Mouse (Mus musculus) retina, embryonic 14.5 days (tissue): ENCODE measurements at regions not wholly inside any gene's neighbourhood (a gene's known extent, or its start where the extent isn't known, plus 50 kb on each side); places are given as distances from the start of the nearest gene placed in this dataset.
A peak's percentile ranks its signal among the peaks of the same experiment; 100 is the strongest.

ENCODE experiments used
- DNase-seq: peaks from one replicate; pipeline ENCODE4 v3.0.0-alpha.2; 2015; ENCODE audit warnings: low spot score

DNA sequence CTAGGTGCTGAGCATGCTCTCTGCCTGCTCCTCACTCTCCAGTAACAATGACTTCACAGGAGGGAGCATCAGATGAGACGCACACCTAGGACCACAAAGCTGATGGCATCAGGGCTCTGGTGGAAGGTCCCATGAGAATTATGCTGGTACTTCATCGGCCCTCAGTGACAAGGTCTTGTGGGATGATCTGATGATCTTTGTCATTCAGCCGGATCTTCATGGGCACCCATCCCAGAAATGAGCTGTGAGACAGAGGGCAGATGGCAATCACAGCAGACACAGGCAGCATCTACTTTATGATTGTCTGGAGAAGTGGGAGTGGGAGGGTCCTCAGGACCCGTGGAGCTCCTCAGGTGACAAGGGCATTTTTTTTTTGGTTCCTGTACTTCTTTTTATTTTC is 114.7 kb upstream of the Ctnnb1 start:
- no peak for DNase-seq

DNA sequence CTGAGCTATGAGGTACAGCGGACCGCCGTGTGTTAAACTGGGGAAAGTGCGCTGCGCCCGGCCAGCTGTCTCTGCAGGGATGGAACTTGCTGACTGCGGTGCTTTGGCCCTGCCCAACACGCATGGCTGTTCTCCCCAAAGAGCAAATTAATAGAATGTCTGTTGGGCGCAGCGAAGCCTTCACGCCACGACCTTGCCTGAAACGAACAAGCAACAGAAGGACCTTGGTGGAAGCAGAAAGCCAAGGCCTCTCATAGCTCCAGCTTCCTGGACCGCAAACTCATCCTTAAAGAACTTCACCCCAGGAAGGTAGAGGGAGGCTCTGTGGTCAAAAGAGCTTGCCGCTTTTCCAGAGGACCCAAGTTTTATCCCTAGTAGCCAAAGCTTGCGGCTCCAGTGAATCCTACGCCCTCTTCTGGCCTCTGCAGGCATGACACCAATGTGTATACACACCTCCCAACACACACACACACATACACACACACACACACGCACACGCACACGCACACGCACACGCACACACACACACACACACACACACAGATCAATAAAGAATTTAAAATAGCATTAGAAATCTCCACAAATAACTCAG is 110.2 kb upstream of the Ctnnb1 start:
- no peak for DNase-seq

DNA sequence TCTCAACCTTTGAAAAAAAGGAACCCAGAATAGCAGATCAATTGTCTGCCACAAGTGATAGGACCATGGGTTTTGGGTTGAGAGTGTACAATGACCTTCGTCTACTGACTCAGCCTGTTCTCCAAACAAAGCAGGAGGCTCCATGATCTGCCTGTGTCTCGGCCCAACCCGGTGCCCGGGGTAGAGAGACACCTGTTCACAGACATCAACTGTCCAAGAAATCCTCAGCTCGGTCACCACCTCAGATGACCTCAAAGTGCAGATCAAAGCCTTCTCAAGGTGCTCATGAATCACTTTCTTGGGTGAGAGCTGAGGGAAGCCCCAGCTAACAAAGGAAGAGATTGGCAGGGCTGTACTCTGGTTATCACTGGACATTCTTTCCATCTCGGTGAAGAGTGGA is 108.1 kb upstream of the Ctnnb1 start:
- no peak for DNase-seq

DNA sequence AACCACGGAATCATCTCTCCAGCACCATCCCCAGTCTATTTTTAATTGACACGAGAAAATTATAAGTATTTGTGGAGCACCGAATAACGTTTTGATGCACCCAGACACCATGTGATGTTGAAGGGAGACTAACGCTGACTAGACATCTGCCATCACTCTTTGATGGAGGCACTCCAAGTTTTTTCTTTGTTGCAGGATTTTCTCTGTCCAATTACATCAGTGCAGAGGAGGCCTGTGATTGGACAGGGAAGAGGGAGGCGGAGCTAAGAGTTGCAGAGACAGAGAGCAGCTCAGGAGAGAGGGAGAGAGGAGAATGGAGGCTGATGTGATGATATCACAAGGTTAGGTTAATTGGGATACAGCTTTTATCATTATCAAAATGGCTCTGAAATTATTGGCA is 105.6 kb upstream of the Ctnnb1 start:
- DNase-seq, result no peak

DNA sequence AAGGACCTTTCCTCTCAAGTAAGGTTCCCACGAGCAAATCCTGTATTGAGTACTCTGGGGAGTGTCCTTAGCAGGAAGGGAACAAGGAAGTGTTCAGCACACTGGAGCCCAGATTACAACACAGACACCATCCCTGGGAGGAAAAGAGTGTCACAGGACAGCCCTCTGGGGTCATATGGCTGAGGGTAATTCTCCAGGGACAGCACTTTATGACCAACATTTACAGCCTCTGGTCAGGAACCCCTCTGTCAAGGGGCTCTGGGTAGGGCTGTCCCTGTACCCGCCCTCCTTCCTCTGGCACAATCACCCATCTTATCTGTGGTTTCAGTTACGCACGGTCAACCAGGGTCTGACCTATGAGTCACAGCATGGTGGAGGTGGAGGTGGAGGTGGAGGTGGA is 102.8 kb upstream of the Ctnnb1 start:
- no peak for DNase-seq

DNA sequence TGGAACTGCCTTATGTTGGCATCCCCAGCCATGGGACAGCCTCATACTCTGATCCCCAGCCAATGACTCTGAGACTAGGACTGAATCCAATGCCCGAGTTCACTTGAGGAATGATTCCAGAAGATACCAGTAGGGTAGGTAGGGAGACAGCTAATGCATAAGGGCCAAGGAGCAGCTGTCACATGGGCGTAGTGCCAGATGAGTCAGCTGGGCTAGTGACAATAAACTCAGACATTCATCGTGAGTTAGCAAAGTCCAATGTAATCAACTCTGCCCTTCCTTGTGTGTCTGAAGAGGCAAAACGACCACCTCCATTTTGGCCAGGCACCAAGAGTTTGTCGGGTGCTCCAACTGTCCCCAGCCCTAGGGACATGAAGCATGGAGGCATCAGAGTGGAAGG is 98.5 kb upstream of the Ctnnb1 start:
- DNase-seq, result no peak

DNA sequence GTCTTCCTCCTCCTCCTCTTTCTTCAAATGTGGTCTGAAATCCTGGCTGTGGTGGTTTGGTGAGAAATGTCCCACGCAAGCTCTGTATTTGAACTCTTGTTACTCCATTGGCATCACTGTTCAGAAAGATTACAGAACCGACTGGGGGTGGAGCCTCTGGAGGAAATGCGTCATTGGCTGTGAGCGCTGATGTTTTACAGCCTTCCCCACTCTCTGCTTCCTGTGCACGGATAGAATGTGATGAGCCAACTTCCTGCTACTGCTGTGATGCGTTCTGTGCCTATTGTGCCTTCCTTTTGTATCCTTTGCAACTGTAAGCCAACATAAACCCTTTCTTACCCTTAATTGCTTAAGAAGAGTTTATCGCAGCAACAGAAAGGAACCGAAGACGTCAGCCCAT is 94.8 kb upstream of the Ctnnb1 start:
- no peak for DNase-seq

DNA sequence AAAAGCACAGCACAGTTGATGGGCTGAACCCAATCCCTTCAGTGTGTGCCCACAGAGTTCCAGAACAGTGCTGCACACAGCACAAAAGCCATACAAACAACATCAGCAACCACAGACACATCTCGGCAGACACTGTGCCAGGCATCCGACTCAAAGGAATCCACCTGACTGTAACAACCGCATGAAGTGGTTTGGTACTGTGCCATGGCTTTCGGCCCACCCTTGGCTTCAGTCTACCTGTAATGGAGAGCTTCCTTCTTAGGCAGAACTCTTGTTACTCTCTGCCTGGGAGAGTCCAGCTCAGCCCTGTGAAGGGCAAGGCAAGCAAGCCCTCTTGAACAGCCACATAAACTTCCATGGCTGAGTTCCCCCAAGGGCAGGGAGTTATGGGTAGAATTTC is 93.4 kb upstream of the Ctnnb1 start:
- DNase-seq, result no peak

DNA sequence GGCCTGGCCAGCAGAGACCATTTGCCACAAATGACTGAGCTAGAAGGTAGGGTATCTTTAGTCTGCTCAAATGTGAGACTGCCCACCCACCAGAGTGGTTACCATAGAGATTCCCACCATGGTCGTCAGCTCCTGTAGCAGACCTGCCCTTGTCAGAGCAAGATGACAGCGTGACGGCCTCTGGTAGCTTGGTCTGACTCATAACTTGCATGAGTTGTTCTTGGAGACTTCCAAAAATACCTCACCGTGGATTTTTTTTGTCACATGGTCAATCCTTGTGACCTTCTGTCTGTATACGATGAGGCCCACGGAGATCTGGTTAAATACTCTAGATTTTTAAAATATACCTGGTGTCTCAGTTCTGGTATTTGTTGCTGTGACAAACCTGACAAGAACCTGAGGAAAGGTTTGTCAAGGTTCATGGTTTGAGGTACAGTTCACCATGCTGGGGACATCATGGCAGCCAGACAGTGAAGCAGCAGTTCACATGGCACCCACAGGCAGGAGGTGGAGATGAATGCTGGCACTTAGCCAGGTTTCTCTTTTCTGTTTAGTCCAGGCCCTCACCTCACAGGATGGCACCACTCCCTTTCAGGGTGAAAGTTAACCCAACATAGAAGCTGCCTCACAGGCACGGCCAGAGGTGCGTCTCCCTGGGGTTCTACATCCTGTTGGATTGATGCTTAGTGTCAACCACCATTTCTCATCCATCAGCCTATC is 91.4 kb upstream of the Ctnnb1 start:
- no peak for DNase-seq

DNA sequence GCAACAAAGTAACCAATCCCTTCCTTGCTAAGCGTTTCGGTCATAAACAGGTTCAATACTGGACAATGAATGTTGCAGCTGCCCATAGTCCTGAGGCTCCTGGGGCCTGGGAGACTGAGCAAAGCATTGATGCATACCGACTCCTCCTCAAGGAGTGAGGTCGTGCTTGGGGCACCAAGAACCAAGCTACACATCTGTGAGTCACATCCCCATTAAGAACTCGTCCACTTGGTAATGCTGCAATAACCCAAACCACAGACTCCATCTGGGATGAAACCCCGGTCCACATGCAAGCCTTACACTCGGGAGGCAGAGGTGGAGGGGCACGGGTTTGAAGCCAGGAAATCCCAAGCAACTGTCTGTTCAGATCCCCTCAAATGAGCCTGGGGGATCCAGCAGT is 85.3 kb upstream of the Ctnnb1 start:
- no peak for DNase-seq

DNA sequence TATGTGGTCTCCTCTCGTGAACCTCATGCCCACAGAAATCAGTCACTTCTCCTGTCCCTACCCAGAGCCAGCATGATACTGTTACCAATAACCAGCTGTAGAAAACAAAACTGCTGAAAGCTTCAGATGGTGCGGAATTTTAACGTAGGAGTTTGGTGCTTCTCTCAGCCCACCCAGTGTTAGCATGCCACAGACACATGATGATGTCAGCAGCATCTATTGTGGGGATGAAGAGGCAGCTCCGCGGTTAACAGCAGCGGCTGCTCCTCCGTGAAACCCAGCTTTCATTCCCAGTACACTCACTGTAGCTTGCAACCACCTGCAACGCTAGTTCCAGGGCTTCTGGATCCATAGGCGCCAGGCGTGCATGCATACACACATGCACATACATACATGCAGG is 83.5 kb upstream of the Ctnnb1 start:
- no peak for DNase-seq

DNA sequence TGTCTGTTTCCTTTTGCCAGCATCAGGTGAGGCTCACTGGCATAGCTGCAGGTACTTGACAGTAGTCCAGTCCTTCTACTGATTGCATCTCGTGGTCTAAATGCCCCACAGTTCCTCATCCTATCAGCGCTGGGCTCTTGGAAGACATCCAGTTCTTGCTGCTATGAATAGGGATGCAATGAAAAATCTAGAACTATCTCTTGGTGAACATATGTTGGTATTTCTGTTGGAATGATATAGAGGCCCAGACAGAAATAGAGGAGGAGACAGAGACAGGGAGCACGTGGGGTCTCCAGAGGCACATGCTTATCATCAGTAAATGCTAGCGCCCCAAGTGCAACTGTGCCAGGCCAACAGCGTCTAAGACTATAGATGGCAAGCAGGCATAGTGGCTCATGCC is 81.4 kb upstream of the Ctnnb1 start:
- DNase-seq, result no peak

DNA sequence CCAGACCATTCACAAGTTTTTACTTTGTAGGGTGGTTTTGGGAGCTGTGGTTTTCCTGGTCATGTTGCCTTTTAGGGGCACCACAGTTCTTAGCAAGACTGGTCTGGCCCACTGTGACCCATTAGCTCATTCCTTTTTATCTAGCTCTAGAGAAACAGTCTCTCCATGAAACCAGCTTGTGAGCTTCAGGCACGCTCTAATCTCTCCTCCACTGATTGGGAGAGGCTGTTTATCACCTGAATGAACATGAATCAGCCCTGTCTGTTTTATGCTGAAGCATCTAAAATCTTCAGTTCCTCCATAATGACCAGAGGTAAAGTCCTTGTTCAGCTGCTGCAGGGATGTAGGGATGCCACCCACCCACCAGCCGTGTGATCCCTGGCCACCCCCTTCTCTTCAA is 80.1 kb upstream of the Ctnnb1 start:
- no peak for DNase-seq

DNA sequence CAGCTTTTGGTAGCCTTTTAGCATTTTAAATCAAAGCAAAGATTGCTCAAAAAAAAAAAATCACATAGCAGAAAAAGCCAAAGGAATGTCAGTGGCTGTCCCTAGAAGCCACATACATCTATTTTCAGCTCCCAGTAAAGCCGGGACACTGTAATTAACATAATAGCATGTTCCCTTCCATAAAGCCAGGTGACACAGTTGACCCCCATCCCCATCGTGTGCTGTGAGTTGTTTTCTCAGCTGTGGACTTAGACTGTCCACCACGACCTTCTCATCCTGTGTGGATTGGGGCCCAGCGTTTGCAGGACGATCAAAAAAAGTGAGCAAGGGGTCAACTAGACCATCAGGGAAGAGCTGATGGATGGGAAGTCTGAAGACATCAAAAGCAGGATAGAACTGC is 78.9 kb upstream of the Ctnnb1 start:
- DNase-seq, result no peak

DNA sequence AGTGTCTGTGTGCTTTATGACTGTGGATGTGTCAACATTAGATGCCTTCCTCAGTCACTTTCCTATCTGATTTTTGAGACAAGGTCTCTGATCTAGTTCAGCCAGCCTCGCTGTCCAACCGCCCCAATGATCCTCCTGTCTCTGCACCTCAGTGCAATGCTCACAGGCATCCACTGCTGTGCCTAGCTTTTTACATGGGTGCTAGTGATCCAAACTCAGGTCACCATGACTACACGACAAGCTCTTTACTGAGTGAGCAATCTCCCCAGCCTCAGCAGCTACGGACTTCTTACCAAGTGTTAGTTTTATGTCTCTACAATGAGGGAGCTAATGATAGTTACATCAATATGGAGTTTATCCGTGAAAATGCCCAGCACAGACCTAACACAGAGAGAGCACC is 77.1 kb upstream of the Ctnnb1 start:
- no peak for DNase-seq

DNA sequence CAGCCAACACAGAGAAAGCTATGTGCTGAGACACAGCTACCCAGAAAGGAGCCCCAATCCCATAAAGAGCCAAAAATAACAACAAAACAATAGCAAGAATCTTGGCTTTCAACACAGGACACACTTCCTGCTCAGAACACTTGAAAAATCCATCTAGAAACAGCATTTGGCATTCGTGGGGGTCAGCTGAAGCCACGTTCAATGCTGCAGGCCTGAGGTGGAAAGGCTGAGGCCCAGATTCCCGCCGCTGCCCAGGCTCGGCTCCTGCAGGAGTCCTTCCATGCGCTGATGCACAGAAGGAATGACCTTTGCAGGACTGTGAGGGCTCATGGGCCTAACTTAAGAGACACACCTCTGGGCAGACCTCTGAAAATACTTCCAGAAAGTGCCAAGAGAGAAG is 76.4 kb upstream of the Ctnnb1 start:
- no peak for DNase-seq

DNA sequence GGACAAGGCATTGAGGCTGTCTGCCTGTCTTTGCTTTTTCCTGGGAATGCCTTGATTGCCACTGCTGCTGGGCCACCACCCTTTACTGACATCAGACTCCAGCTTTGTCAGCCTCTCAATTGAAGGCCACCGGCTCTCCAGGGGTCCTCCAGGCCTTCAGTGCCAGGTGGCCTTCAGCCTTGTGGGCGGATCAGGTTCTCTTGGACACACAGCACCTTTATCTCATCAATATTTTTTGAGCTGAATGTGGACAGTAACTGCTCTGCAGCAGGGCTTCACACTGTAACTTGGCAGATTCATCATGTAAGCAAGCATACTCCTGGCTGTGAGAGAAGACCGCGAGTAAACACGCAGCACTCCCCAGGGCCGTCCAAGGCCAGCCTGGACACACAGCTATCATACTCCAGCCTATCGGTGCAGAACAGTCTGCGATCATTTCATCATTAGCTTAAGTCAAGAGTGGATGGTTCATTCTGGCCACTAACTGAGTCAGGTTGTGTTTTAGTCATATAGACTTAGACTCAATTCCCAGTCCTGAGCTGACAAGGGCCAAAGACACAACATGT is 75.9 kb upstream of the Ctnnb1 start:
- no peak for DNase-seq

DNA sequence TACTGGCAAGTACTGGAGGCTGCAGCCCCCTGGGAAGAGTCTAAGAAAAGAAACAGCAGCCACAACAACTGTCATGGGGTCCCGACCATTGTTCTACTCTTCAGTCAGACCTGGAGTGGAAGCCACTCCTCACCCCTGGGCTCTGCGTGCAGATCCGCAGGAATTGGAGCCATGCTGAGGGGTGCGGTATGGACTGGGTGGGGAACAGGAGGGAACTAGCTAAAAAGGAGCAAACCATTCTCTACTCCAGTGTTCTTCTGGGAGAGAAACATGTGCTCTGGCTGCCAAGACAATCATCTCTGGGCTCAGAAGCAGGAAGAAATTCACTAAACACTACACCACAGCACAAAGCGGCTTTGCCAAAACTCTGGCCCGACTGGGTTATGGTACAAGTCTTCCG is 74.7 kb upstream of the Ctnnb1 start:
- DNase-seq, result no peak

DNA sequence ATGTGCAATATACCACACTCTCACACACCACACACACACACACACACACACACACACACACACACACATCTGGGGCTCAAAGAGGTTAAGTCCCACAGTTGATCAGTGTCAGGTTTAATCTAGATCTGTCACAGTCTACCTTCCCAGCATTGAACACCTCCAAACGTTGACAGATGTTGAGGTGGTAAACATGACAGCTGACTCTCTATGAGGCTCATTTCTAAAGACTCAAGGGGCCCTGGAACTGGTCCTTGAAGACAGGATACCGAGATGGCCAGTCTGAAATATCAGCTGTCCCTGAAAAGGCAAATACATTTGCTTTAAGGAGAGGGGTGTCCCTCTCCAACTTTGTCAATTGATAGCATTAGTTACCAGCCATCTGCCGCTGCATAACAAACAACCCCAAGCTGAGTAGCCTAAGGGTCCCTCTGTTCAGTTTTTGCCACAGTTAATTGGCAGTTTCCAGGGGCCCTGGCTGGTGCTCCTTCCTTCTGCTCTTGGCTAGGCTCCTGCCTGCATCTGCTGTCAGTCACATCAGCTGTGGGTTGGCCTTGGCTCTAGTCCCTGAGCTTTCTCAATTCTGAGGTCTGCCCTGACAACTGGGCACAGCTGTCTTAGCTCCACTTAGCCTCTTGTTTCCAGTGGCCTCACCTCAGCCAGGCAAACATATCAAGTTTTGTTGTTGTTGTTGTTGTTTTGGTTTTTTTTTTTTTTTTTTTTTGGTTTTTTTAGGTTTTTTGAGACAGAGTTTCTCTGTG is 73.5 kb upstream of the Ctnnb1 start:
- DNase-seq, result no peak

DNA sequence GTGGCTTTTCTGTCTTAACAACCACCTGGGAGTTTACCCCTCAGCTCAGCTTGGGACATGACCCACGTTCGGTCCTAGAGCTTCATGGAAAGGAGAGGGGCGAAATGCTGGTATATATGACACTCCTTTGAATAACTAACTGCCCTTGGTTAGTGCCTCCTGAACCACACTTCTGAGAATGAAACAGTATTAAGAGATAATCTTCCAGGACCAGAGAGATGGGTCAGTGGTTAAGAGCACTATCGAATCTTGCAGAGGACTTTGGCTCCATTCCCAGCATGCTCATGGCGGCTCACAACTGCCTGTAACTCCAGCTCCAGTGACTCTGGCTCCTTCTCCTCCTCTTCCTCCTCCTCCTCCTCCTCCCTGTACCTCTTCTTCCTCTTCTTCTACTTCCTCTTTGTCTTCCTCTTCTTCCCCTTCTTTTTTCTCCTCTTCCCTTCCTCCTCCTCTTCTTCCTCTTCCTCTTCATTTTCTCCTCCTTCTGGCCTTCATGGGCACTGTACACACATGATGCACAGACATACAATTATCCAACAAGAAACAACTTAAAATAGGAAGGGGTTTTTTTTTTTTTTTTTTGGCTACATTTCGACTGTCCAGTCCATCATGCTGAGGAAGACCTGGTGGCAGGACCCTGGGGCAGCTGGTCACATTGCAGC is 71.0 kb upstream of the Ctnnb1 start:
- no peak for DNase-seq

DNA sequence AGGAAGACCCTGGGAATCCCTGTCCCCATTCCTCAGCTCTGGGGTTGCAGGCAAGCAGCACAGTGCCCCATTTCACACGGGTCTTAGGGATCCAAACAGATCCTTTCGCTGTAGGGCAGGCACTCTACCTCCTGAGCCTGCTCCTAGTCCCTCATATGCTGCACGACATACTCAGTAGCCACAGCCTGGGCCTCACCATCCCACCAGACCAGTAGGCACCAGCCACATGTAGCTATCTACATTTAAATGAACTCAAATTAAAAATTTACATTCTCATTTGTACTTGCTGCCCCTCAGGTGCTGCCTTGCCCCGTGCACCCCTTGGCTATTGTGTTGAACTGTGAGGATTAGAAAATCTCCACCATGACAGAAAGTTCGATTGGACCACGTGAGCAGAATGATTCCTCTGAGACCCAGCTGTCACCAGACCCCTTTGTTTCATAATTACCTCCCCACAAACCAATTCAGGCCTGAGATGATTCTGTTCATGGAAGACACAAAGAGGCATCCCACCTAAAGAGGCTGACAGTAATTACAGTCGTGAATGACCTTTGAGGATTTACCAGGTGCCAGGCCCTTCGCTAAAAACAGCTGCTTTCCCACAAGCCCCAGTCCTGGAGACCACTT is 67.9 kb upstream of the Ctnnb1 start:
- DNase-seq, result peak; percentile 61

DNA sequence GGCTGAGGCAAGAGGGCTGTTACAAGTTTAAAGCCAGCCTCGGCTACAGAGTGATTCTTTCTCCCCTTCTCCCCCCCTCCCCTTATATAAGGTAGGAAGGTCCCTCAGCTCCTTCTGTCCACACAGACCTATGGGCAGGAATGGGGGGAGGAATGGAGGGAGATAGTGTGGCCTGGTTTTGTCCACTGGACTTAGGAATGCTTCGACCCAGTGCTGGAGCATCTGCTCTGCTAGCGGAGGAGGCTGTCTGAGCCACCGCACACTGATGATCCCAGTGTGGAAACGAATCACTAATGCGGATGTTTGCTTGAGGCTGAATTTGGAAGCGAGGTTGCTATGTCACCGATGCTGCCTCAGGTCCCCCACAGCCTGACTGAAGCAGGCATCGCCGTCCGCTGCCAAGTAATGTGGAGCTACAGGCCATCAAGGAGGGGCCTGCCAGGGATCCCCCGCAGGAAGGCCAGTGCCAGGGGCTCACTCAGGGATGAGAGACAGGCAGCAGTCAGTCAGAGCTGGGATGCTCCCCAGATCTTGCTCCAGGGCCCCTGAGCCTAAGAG is 67.1 kb upstream of the Ctnnb1 start:
- peak; percentile 46 for DNase-seq
